Mouse (Mus musculus): Measurements from ENCODE around the gene Atp6ap2. TPM values are rescaled to one million over a fixed set of nuclear protein-coding genes. Genes with fewer than 3 reads are reported as not detected.
A peak's percentile ranks its signal among the peaks of the same experiment; 100 is the strongest.
"Not testable (repeated sequence)": the region's sequence is repeated elsewhere in the genome, so short reads cannot be mapped to it uniquely, and the experiment has no call there.

The Atp6ap2 gene
- total RNA-seq (2015) (218 and 255 TPM in 2 replicates), total RNA-seq (2017) (166 and 171 TPM in 2 replicates)

DNA sequence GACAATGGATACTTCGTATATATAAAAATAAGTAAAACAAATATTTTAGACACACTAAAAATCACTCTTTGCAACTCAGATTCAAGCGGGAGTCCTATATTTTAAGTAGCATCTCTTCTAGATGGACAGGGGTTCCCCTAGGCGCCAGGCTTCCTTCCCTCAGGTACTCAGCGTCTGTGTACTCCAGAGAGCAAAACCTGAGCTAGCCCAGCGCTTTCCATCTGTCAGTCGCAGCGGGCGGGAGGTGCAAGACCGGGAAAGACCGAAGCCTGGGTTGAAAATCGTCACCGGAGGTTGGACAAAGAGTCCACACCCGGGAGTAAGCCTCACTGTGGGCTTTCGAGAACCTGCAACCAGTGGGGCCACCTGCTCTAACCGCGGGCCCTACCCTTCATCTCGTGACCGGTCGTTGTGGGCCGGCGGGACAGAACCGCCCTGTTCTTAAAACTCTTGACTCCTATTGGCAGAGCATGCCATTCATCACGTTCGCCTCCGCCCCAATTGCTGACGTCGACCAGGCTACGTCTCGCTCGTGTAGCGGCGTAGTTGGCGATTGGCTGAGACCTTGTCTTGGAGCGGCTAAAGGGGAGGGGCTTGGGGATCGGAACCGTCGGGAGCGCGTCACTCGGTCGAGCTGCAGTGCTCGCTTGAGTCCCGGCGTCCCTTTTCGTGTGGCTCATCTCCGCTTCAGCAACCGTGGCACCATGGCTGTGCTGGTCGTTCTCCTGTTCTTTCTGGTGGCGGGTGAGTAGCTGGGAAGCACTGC lies at the start of gene Atp6ap2:
TSS of gene Atp6ap2 (plus strand) at position 610 of the 766 bp plus-strand sequence.
- ATAC-seq (replicated peaks; ENCODE audit: poor library complexity) = peak; percentile 99

DNA sequence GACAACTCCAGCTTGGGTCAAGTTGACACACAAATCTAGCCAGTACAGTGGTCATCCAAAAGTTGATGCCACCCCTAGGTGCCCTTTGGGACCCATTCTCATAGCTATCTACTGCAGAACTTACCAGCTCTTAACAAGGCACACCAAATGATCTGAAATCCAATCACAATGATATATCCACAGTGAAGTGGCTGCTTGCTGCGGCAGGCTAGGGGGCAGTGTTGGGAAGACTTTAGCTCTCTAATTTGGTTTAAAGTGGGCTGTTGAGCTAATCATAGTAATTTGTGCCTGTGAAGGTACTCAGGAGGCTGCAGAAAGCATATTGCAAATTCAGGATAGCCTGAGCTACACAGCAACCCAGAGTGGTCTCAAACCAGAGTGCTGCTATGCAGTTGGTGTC lies 43.2 kb upstream of the Atp6ap2 start:
- ATAC-seq (replicated peaks; ENCODE audit: poor library complexity) = no peak

GRCm38 (mm10) chrX:12557086-12557485 lies 30.5 kb upstream of the Atp6ap2 start:
- no peak for ATAC-seq (replicated peaks; ENCODE audit: poor library complexity)

DNA sequence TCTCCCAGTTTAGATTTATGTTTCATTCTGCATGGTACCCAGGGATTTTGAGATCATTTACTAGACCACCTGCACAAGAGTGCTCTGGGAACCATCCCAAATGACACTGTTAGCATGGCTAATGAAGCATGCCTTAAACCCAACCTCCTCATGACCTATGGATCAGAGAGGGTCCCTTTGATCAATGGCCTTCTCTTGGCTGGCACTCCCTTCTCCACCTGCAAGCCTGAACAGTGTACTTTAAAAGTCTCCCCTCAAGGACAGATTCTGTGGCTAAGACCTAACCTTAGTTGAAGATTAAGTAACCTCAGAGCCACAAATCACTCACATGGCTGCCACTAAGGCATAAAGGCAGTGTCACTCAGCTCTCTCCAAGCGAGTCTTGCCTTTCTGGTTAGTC lies 16.2 kb upstream of the Atp6ap2 start:
- ATAC-seq (replicated peaks; ENCODE audit: poor library complexity) = no peak

DNA sequence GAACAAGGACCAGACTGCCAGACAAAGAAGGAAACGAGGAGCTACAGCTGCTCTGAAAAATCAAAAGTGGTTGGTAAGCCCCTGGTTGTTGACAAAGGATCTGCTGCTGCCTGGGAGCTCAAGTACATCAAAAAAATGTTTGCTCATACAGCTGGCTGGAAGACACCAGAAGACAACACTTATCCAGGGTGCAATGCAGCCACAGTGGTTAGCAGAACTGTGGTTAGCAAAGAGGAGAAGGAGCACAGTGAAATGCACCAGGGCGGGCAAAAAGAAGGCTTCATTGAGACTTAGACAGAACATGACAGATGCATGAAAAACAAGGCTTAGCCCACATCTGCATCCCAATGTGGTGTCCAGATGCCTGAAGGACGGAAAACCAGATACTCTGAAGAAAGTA lies 9.7 kb upstream of the Atp6ap2 start:
- 0 out of 2 replicates have a peak, but pooled peaks have one; percentile 23 for ATAC-seq (replicated peaks; ENCODE audit: poor library complexity)

DNA sequence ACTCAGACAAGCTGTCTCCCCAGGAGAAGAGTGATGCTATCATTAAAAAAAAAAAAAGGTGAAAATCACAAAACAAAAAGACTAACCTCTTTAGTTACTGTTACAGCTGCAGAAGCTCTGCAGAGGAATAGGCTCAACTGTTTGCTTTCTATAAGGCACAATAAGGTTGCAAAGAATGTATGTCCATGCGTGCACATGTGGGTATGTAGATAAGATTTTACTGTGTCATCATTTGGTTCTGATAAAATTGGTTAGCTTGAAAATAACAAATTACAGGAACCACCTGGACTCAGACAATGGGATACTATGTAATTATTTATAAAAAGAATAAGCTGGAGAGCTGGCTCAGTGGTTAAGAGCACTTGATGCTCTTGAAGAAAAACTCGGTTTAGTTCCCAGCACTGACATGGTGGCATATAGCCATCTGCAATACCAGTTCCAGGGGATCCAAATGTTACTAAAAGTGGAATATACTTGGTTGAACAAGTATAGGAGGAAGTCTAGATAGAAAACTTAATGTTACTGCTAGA lies 9.2 kb upstream of the Atp6ap2 start:
- ATAC-seq (replicated peaks; ENCODE audit: poor library complexity) = peak; percentile 44; the same call in 1 of the 2 replicates

- ATAC-seq (replicated peaks; ENCODE audit: poor library complexity) = no peak
Measured at GRCm38 (mm10) chrX:12583261-12583660, 4.3 kb upstream of the Atp6ap2 start.

DNA sequence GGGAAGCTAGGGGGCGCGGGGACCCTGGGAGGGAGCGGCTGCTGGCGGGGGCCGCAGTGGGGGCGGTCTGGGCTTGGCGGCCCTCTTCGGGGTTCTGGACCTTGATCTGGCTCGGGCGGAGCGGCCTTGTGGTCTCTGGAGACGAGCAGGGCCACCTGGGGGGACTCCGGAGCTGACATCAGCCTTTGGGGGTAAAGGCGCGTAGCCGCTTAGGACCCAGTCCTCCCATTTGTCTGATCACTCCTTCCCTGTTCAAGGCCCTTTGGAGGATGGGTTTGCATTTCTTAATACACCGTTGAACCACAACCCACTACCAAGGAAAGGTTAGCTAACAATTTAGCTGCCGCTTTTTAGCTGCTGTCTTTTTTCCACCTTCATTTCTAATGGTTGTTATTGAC lies 356 bp downstream of the Atp6ap2 start:
- peak; percentile 12; the same call in 1 of the 2 replicates for ATAC-seq (replicated peaks; ENCODE audit: poor library complexity)

- ATAC-seq (replicated peaks; ENCODE audit: poor library complexity) = no peak
Measured at GRCm38 (mm10) chrX:12591401-12591943, 3.9 kb downstream of the Atp6ap2 start.

DNA sequence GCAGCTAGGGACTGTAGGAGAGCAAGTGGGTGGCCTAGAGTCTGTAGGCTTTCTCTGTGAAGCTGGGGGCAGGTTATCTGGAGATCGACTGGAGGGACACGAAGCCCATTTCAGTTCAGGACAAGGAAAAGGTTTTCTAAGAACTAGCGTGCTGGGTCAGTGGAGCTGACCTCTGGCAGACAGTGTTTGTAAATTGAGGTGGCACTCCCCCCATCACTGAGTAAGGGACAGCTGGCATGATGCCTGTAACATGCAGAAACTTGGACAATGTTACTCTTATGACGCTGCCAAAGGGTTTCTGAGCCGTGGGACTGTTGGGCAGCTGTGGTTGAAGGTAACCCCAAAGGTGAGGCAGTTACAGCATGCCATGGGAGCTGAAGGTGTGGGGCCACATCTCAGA lies 4.4 kb downstream of the Atp6ap2 start:
- ATAC-seq (replicated peaks; ENCODE audit: poor library complexity) = no peak

- ATAC-seq (replicated peaks; ENCODE audit: poor library complexity) = 0 out of 2 replicates have a peak, but pooled peaks have one; percentile 23
Measured at GRCm38 (mm10) chrX:12593824-12594223, 6.2 kb downstream of the Atp6ap2 start.

GRCm38 (mm10) chrX:12610541-12610940 lies 22.9 kb downstream of the Atp6ap2 start:
- ATAC-seq (replicated peaks; ENCODE audit: poor library complexity) = not testable (repeated sequence)

DNA sequence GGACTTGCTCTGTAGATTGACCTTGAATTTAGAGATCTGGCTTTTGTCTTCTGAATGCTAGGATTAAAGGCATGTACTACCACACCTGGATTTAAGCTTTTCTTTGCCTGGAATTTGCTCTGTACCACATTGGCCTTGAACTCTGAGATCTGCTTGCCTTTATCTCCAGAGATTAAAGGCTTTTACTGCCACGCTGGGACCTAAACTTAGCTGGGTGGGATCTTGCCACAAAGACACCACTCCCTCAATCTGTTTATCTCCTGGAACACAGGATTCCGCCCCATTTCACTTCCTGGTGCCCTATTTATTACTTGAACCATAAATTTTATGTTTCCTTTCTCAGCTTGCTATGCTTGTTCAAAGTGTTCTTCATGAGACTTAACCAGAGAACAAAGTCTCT lies 23.6 kb downstream of the Atp6ap2 start:
- ATAC-seq (replicated peaks; ENCODE audit: poor library complexity) = peak; percentile 39; the same call in 1 of the 2 replicates

DNA sequence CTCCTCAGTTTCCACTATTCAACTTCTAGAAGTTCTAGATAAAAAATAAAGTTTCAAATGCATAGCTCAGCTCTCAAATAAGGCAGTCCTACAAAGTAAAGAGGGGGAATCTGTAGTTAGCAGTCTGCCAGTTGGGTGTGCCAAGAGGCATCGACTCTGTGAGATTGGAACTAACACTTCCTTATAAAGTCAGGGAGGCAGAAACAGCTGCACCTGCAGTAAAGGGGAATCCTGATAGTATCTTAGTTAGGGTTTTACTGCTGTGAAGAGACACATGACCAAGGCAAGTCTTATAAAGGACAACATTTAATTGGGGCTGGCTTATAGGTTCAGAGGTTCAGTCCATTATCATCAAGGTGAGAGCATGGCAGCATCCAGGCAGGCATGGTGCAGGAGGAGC lies 24.8 kb downstream of the Atp6ap2 start:
- ATAC-seq (replicated peaks; ENCODE audit: poor library complexity) = not testable (repeated sequence)

DNA sequence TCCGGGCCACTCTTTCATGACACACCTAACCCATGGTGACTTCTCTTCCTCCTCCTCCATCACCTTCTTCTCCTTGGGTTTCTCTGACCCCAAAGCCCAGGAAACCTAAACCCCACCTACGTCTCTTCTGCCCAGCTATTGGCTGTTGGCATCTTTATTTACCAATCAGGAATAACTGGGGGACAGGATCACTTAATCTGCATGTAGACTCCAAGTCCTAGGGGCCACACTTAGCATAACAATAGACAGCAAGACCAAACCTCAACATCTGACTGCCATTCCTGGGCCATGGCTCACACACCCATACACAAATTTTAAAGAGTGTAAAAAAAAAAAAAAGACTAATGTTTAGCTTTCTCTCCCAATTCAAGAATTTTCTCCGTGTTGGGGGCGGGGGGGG lies 37.5 kb downstream of the Atp6ap2 start:
- ATAC-seq (replicated peaks; ENCODE audit: poor library complexity) = no peak

DNA sequence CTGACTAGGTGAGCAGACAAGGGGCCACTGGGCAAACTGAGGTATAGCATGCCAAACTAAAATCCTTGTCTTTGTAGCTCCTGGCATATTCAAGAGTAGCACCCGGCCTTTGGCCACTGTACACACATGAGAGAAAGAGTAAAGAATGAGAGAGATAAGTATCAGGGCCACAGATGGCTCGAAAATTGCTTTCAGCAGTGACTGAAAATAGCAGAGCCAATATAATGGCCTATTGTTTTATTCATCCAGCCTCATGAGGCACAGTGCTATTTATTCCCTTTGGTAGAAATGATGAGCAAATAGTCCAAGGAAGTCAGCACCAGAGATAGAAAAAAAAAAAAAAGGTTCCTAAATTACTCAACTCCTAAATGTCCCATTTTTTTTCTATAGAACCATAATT lies 57.4 kb downstream of the Atp6ap2 start:
- no peak for ATAC-seq (replicated peaks; ENCODE audit: poor library complexity)

- ATAC-seq (replicated peaks; ENCODE audit: poor library complexity) = peak; percentile 48
Measured at GRCm38 (mm10) chrX:12645531-12646304, 58.1 kb downstream of the Atp6ap2 start.

GRCm38 (mm10) chrX:12651906-12652305 lies 64.3 kb downstream of the Atp6ap2 start:
- ATAC-seq (replicated peaks; ENCODE audit: poor library complexity) = no peak

DNA sequence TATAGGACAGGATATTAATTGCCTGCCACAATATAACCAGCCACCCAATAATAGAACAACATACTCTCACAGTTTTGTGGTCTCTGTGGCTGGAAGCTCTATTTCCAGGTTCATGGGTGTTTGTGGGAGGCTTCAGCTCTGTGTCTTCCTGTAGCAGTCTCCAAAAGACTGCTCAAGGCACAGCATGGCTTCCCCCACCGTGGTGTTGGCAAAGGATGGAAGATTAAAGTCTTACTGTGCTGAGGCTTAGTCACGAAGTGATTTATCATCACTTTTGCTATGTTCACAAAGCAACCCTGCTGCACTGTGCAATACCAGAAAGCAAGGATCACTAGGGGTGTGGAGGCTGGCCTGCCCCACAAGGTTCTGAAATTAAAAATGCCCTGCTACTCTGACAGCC lies 66.3 kb downstream of the Atp6ap2 start:
- no peak for ATAC-seq (replicated peaks; ENCODE audit: poor library complexity)

Measured in megakaryocyte progenitor cell, adult 5-6 weeks (primary cell).